In the genomic region with DNA sequence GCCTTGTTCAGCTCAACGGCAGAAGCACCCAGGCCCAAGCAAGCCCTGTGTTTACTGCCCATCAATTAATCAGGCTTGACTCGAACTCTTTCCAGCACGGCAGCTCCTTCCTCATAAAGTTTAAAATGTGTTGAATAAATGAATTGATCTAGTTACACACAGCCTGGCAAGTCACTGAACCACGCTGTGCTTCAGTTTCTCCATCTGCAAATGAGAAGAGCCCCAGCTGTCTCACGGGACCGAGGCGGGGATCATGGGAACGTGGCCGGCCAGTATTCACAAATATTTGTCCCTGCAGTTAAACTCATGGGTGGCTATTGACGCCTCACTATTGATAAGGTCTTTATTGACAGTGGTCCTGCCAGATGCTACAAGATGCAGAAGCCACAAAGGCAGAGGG, we compare ENCODE assay signal across 24 mouse cellular contexts.
"Had no signal": no experiment of that assay in that cellular context is flagged by ENCODE, and none has a peak within 500 bp of the region (broad histone marks: within the 10 kb centered on the region; RNA-seq: fewer than 3 reads in every experiment).

No protein-coding gene starts in this region.

- H3K4me1 ChIP-seq: liver, embryonic 12.5 days had no signal

- H3K4me3 ChIP-seq: heart, embryonic 10.5 days; heart, embryonic 13.5 days; heart, embryonic 15.5 days; hindbrain, embryonic 15.5 days; kidney, embryonic 15.5 days; layer of hippocampus, adult 2 months; limb, embryonic 13.5 days; limb, embryonic 15.5 days; liver, embryonic 12.5 days had no signal

- DNase-seq: forebrain, postnatal 0 days; gastrocnemius, postnatal 14 days; gastrocnemius, postnatal 36 days; heart, adult 18-20 months; heart, postnatal 14 days; heart, postnatal 36 days; kidney, adult 11 months; kidney, adult 2 months; kidney, adult 9 months; kidney, postnatal 14 days; kidney, postnatal 36 days; left cerebral cortex, postnatal 4 days had no signal

- H3K27ac ChIP-seq: heart, embryonic 10.5 days; heart, embryonic 13.5 days; heart, embryonic 15.5 days; hindbrain, embryonic 15.5 days; hindbrain, postnatal 0 days; kidney, embryonic 15.5 days; kidney, postnatal 0 days; layer of hippocampus, adult 2 months; limb, embryonic 13.5 days; limb, embryonic 15.5 days; liver, embryonic 12.5 days had no signal

- H3K27me3 ChIP-seq: heart, embryonic 13.5 days; heart, embryonic 15.5 days; hindbrain, embryonic 15.5 days; kidney, embryonic 15.5 days; limb, embryonic 13.5 days; limb, embryonic 15.5 days; liver, embryonic 12.5 days had no signal

- H3K9me3 ChIP-seq: heart, embryonic 10.5 days; heart, embryonic 13.5 days; heart, embryonic 15.5 days; hindbrain, embryonic 15.5 days; kidney, embryonic 15.5 days; limb, embryonic 13.5 days; limb, embryonic 15.5 days; liver, embryonic 12.5 days had no signal

- H3K4me2 ChIP-seq: heart, embryonic 13.5 days; heart, embryonic 15.5 days; hindbrain, embryonic 15.5 days; kidney, embryonic 15.5 days; limb, embryonic 13.5 days; limb, embryonic 15.5 days; liver, embryonic 12.5 days had no signal

- H3K36me3 ChIP-seq: heart, embryonic 10.5 days; heart, embryonic 13.5 days; heart, embryonic 15.5 days; hindbrain, embryonic 15.5 days; kidney, embryonic 15.5 days; limb, embryonic 13.5 days; limb, embryonic 15.5 days; liver, embryonic 12.5 days had no signal

- ATAC-seq: forebrain, postnatal 0 days; hindbrain, postnatal 0 days; intestine, embryonic 16.5 days; liver, embryonic 12.5 days had no signal

- H3K9ac ChIP-seq: forebrain, postnatal 0 days; heart, embryonic 13.5 days; heart, embryonic 15.5 days; hindbrain, embryonic 15.5 days; kidney, embryonic 15.5 days; limb, embryonic 13.5 days; limb, embryonic 15.5 days; liver, embryonic 12.5 days had no signal
